Mouse (Mus musculus) kidney, postnatal 10 days (tissue): Measurements from ENCODE around the gene Gm9918.

ENCODE experiments used
- DNase-seq: peaks from one replicate; pipeline ENCODE4 v3.0.0; 2021; ENCODE audit warnings: mixed read lengths

Gene Gm9918

GRCm38 (mm10) chr15:102245891-102246741 is 24.2 kb upstream of the Gm9918 start:
- peak; percentile 89 for DNase-seq

- DNase-seq: peak; percentile 99
Observed at GRCm38 (mm10) chr15:102246866-102247251, 23.5 kb upstream of the Gm9918 start.

- peak; percentile 90 for DNase-seq
Observed at GRCm38 (mm10) chr15:102247252-102248130, 22.9 kb upstream of the Gm9918 start.

GRCm38 (mm10) chr15:102248131-102248811 is 22.1 kb upstream of the Gm9918 start:
- DNase-seq: peak; percentile 31

- peak; percentile 69 for DNase-seq
Observed at GRCm38 (mm10) chr15:102248812-102249191, 21.6 kb upstream of the Gm9918 start.

- DNase-seq: peak; percentile 80
Observed at GRCm38 (mm10) chr15:102249251-102249691, 21.1 kb upstream of the Gm9918 start.

- no peak for DNase-seq
Observed at GRCm38 (mm10) chr15:102249967-102250366, 20.4 kb upstream of the Gm9918 start.

GRCm38 (mm10) chr15:102250521-102250920 is 19.8 kb upstream of the Gm9918 start:
- DNase-seq: no peak

- peak; percentile 76 for DNase-seq
Observed at GRCm38 (mm10) chr15:102255547-102256255, 14.7 kb upstream of the Gm9918 start.

GRCm38 (mm10) chr15:102256431-102257201 is 13.7 kb upstream of the Gm9918 start:
- peak; percentile 47 for DNase-seq

GRCm38 (mm10) chr15:102257202-102258075 is 12.9 kb upstream of the Gm9918 start, which contains the start of gene Rarg:
Rarg (minus strand) TSS chr15:102257517.
- peak; percentile 73 for DNase-seq

GRCm38 (mm10) chr15:102258076-102258470 is 12.3 kb upstream of the Gm9918 start:
- peak; percentile 74 for DNase-seq

- DNase-seq: no peak
Observed at GRCm38 (mm10) chr15:102258581-102259253, 11.6 kb upstream of the Gm9918 start.

GRCm38 (mm10) chr15:102262582-102262981 is 7.8 kb upstream of the Gm9918 start:
- no peak for DNase-seq

- no peak for DNase-seq
Observed at GRCm38 (mm10) chr15:102263037-102263436, 7.3 kb upstream of the Gm9918 start.

GRCm38 (mm10) chr15:102265548-102265947 is 4.8 kb upstream of the Gm9918 start:
- DNase-seq: no peak

GRCm38 (mm10) chr15:102271441-102271840 is 1.1 kb downstream of the Gm9918 start:
- peak; percentile 34 for DNase-seq

- DNase-seq: no peak
Observed at GRCm38 (mm10) chr15:102273982-102274716, 3.8 kb downstream of the Gm9918 start.

- no peak for DNase-seq
Observed at GRCm38 (mm10) chr15:102278726-102279091, 8.3 kb downstream of the Gm9918 start.
